Mouse (Mus musculus) kidney, adult 2 months (tissue): ENCODE data around the gene Mdga1.

Source experiments
- CTCF ChIP-seq: fragments of 200-500 bp; conservative IDR thresholded peaks from 2 replicates; pipeline ENCODE4 v1.5.1; 2011; ENCODE audit warnings: low read depth, mild to moderate bottlenecking, control low read depth, low read length, moderate library complexity, mixed read lengths; ENCODE audit not compliant: insufficient read depth, insufficient read length
- POLR2A ChIP-seq: fragments of 200-500 bp; IDR thresholded peaks from one replicate; pipeline ENCODE4 v1.6.1; 2011; ENCODE audit warnings: low read depth, low read length, control low read depth

- TF ChIP-seq CTCF (no peak), POLR2A (no peak)
Observed at GRCm38 (mm10) chr17:29993488-29993887, 23.6 kb upstream of the Mdga1 start.
